Mouse (Mus musculus) layer of hippocampus, adult 2 months (tissue): Measurements from ENCODE around the gene Pgm3. TPM values are rescaled to one million over a fixed set of nuclear protein-coding genes. Genes with fewer than 3 reads are reported as not detected.

Source experiments
- DNase-seq, 2 experiments: peaks; one replicate each; pipeline ENCODE4 v3.0.0; 2022; ENCODE audit warnings: low spot score in 2 of 2
- H3K27ac ChIP-seq: fragments of 200-600 bp; 2 replicates; pipeline ENCODE4 v1.8.1; 2022
- H3K4me3 ChIP-seq: fragments of 200-600 bp; 2 replicates; pipeline ENCODE4 v1.8.1; 2022; ENCODE audit warnings: mild to moderate bottlenecking
- CTCF ChIP-seq: fragments of 200-600 bp; conservative IDR thresholded peaks from 2 replicates; pipeline ENCODE4 v1.8.1; 2022; ENCODE audit warnings: antibody characterized with exemption, mild to moderate bottlenecking, moderate library complexity
- total RNA-seq, 2 experiments: library from RNA; stranded (reverse); gene quantifications; 2 replicates each; pipeline ENCODE4 v1.2.3; 2021

The Pgm3 gene
- total RNA-seq, 2 experiments from 2014 or later, result 14.6 to 15.6 TPM

- DNase-seq, result peak; percentile 56 to 73
- no peak overlapping the region for H3K4me3 ChIP-seq
- no peak overlapping the region for H3K27ac ChIP-seq
- TF ChIP-seq CTCF, result peak; percentile 98
Measured at GRCm38 (mm10) chr9:86583740-86584139, 12.1 kb upstream of the Pgm3 start.

GRCm38 (mm10) chr9:86579657-86580056 lies 8.0 kb upstream of the Pgm3 start:
- no peak overlapping the region for H3K4me3 ChIP-seq
- no peak overlapping the region for H3K27ac ChIP-seq
- no peak for TF ChIP-seq CTCF
- no peak for DNase-seq

GRCm38 (mm10) chr9:86575178-86575577 lies 3.5 kb upstream of the Pgm3 start:
- H3K27ac ChIP-seq, result no peak overlapping the region
- no peak for DNase-seq
- TF ChIP-seq CTCF, result no peak
- H3K4me3 ChIP-seq, result no peak overlapping the region

GRCm38 (mm10) chr9:86573616-86574303 lies 2.1 kb upstream of the Pgm3 start:
- no peak for TF ChIP-seq CTCF
- no peak for DNase-seq
- no peak overlapping the region for H3K27ac ChIP-seq
- no peak overlapping the region for H3K4me3 ChIP-seq

GRCm38 (mm10) chr9:86572636-86573291 lies 1.1 kb upstream of the Pgm3 start:
- peak; percentile 78 to 81 for DNase-seq
- peak; percentile 94 for TF ChIP-seq CTCF
- H3K27ac ChIP-seq, result peak overlapping the region; percentile 94; the same call in 1 of the 2 replicates

GRCm38 (mm10) chr9:86572196-86572595 lies 554 bp upstream of the Pgm3 start:
- peak overlapping the region; percentile 95 for H3K4me3 ChIP-seq
- peak in 1 of 2 experiments; percentile 21 for DNase-seq
- H3K27ac ChIP-seq, result peak overlapping the region; percentile 94
- no peak for TF ChIP-seq CTCF

More at GRCm38 (mm10) chr9:86572636-86573291, 1.1 kb upstream of the Pgm3 start:
- H3K4me3 ChIP-seq, result peak overlapping the region; percentile 95

GRCm38 (mm10) chr9:86570946-86571345 lies 696 bp downstream of the Pgm3 start:
- DNase-seq, result no peak
- peak overlapping the region; percentile 95 for H3K4me3 ChIP-seq
- H3K27ac ChIP-seq, result no peak overlapping the region
- TF ChIP-seq CTCF, result no peak

- no peak for TF ChIP-seq CTCF
- no peak for DNase-seq
- no peak overlapping the region; the same call in 1 of the 2 replicates for H3K4me3 ChIP-seq
- H3K27ac ChIP-seq, result no peak overlapping the region
Measured at GRCm38 (mm10) chr9:86570261-86570890, 1.3 kb downstream of the Pgm3 start.

- TF ChIP-seq CTCF, result no peak
- DNase-seq, result no peak
- H3K27ac ChIP-seq, result no peak overlapping the region
- H3K4me3 ChIP-seq, result no peak overlapping the region
Measured at GRCm38 (mm10) chr9:86569314-86569910, 2.2 kb downstream of the Pgm3 start.

GRCm38 (mm10) chr9:86560543-86560942 lies 11.1 kb downstream of the Pgm3 start:
- Histone ChIP-seq H3K4me3 (no peak overlapping the region), H3K27ac (no peak overlapping the region)
- no peak for TF ChIP-seq CTCF
- no peak for DNase-seq

- no peak for DNase-seq
- H3K4me3 ChIP-seq, result no peak overlapping the region
- no peak for TF ChIP-seq CTCF
Measured at GRCm38 (mm10) chr9:86554641-86555040, 17.0 kb downstream of the Pgm3 start.

GRCm38 (mm10) chr9:86553886-86554285 lies 17.8 kb downstream of the Pgm3 start:
- Histone ChIP-seq H3K4me3 (no peak overlapping the region), H3K27ac (no peak overlapping the region)
- TF ChIP-seq CTCF, result no peak
- no peak for DNase-seq

More at GRCm38 (mm10) chr9:86554641-86555040, 17.0 kb downstream of the Pgm3 start:
- no peak overlapping the region for H3K27ac ChIP-seq

GRCm38 (mm10) chr9:86550717-86551116 lies 20.9 kb downstream of the Pgm3 start:
- TF ChIP-seq CTCF, result no peak
- Histone ChIP-seq H3K4me3 (no peak overlapping the region), H3K27ac (no peak overlapping the region)
- no peak for DNase-seq
